In the genomic region with DNA sequence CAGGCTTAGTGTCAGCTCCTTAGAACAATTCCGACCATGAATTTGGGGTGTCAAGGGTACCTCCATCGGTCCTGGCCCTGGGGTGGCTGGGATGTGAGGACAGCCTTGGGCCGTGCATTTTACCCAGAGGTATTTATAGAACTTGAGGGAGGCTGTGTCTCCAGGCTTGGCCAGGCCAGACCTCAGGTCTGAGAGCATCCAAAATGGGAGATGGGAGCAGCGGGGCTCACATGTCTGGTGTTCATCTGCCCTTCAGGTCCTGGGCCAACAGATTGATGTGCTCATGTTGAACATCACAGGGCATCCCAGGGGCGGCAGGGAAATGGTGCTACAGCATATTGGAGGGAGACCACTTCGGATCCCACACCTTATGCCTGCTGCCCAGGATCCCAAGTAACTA, we compare ENCODE assay signal across 20 mouse cellular contexts. TPM values are rescaled to one million over a fixed set of nuclear protein-coding genes. Genes with fewer than 3 reads are reported as not detected.
A peak's percentile ranks its signal among the peaks of the same experiment; 100 is the strongest.
DNase-seq lines count a peak whose midpoint lies in the region; ATAC-seq and TF ChIP-seq lines count a peak whose summit lies in the region.
"Had no signal": no experiment of that assay in that cellular context is flagged by ENCODE, and none has a peak within 500 bp of the region (broad histone marks: within the 10 kb centered on the region; RNA-seq: fewer than 3 reads in every experiment).

No protein-coding gene starts in this region.

- DNase-seq in heart, adult 11 months, result peak; percentile 93
- no peak for DNase-seq in heart, embryonic 10.5 days (ENCODE audit: low spot score)
- no peak for DNase-seq in heart, adult 18-20 months
- no peak for DNase-seq in heart, postnatal 0 days (ENCODE audit: low spot score)
- DNase-seq in heart, adult 9 months (ENCODE audit: low spot score in 2 of 2), result no peak
- no peak for DNase-seq in urinary bladder, postnatal 4 days (ENCODE audit: low spot score in 2 of 2)
- DNase-seq: adrenal gland, adult 2 months; adrenal gland, postnatal 10 days; adrenal gland, postnatal 25 days; cerebellum, adult 11-12 months; cerebellum, adult 2 months; cerebellum, adult 9-10 months; cerebellum, postnatal 10 days; cerebellum, postnatal 25 days had no signal

- no peak for ATAC-seq in heart, embryonic 13.5 days (ENCODE audit: extremely low read depth, insufficient number of reproducible peaks, low FRiP score, low TSS enrichment)
- peak; percentile 13; the same call in 1 of the 2 replicates for ATAC-seq in heart, postnatal 0 days (ENCODE audit: insufficient read depth, low read depth)
- ATAC-seq: forebrain, embryonic 13.5 days; forebrain, embryonic 15.5 days had no signal

- no peaks in the 10 kb centered on the region for H3K27me3 ChIP-seq in heart, embryonic 10.5 days (ENCODE audit: insufficient read depth, poor library complexity, severe bottlenecking)
- no peaks in the 10 kb centered on the region for H3K27me3 ChIP-seq in heart, embryonic 13.5 days (replicated peaks)
- no peaks in the 10 kb centered on the region for H3K27me3 ChIP-seq in heart, postnatal 0 days (ENCODE audit: control insufficient read depth, insufficient read depth, low read length)
- H3K27me3 ChIP-seq: embryonic facial prominence, embryonic 12.5 days; forebrain, embryonic 13.5 days; forebrain, embryonic 15.5 days had no signal

- H3K36me3 ChIP-seq in heart, embryonic 10.5 days, result peaks cover 63% of the 10 kb centered on the region
- peaks cover 80% of the 10 kb centered on the region for H3K36me3 ChIP-seq in heart, embryonic 13.5 days
- peaks cover 34% of the 10 kb centered on the region for H3K36me3 ChIP-seq in heart, postnatal 0 days (replicated peaks; ENCODE audit: control insufficient read depth, insufficient read depth, low read length)
- peaks cover 14% of the 10 kb centered on the region for H3K36me3 ChIP-seq in macrophage (ENCODE audit: inconsistent target)

- no peak for TF ChIP-seq EP300 in heart, postnatal 0 days (IDR thresholded peaks at IDR 0.05; ENCODE audit: low read depth)

- H3K4me3 ChIP-seq in heart, embryonic 10.5 days, result no peak overlapping the region
- no peak overlapping the region for H3K4me3 ChIP-seq in heart, embryonic 13.5 days
- no peak overlapping the region for H3K4me3 ChIP-seq in heart, postnatal 0 days (ENCODE audit: low read depth, low read length)
- no peak overlapping the region for H3K4me3 ChIP-seq in macrophage (ENCODE audit: inconsistent target)
- H3K4me3 ChIP-seq: embryonic facial prominence, embryonic 10.5 days; embryonic facial prominence, embryonic 12.5 days; forebrain, embryonic 13.5 days; forebrain, embryonic 15.5 days had no signal

- peaks cover 90% of the 10 kb centered on the region for H3K79me2 ChIP-seq in macrophage (ENCODE audit: inconsistent target)

- TF ChIP-seq CTCF in heart, postnatal 0 days (IDR thresholded peaks at IDR 0.05; ENCODE audit: low read depth), result no peak

- no peak overlapping the region for H3K4me2 ChIP-seq in heart, embryonic 13.5 days
- no peak overlapping the region for H3K4me2 ChIP-seq in heart, postnatal 0 days (ENCODE audit: low read depth, low read length)
- H3K4me2 ChIP-seq: embryonic facial prominence, embryonic 12.5 days; forebrain, embryonic 13.5 days; forebrain, embryonic 15.5 days had no signal

- WGBS in heart, embryonic 10.5 days, result 82% methylated on average over 6 of the region's 6 CpGs
- 66% methylated on average over 6 of the region's 6 CpGs for WGBS in heart, embryonic 13.5 days
- 57% methylated on average over 6 of the region's 6 CpGs for WGBS in heart, postnatal 0 days
- 93% methylated on average over 5 of the region's 6 CpGs for WGBS in macrophage (ENCODE audit: missing documents)

- H3K9ac ChIP-seq in heart, embryonic 13.5 days, result no peak overlapping the region
- H3K9ac ChIP-seq in heart, postnatal 0 days (replicated peaks; ENCODE audit: low read depth, low read length), result no peak overlapping the region; the same call in 1 of the 2 replicates
- H3K9ac ChIP-seq: embryonic facial prominence, embryonic 12.5 days; forebrain, embryonic 13.5 days; forebrain, embryonic 15.5 days had no signal

- H3K27ac ChIP-seq in heart, embryonic 10.5 days, result no peak overlapping the region; the same call in 1 of the 2 replicates
- H3K27ac ChIP-seq in heart, embryonic 13.5 days (replicated peaks), result 0 out of 2 replicates have a peak overlapping the region, but pooled peaks have one; percentile 15
- H3K27ac ChIP-seq in heart, postnatal 0 days (ENCODE audit: low read depth), result no peak overlapping the region
- H3K27ac ChIP-seq in macrophage, result 0 out of 2 replicates have a peak overlapping the region, but pooled peaks have one; percentile 89
- H3K27ac ChIP-seq: embryonic facial prominence, embryonic 10.5 days; embryonic facial prominence, embryonic 12.5 days; forebrain, embryonic 13.5 days; forebrain, embryonic 15.5 days had no signal

- peaks cover 13% of the 10 kb centered on the region; the same call in 1 of the 2 replicates for H3K4me1 ChIP-seq in heart, embryonic 10.5 days
- H3K4me1 ChIP-seq in heart, embryonic 13.5 days, result peaks cover 31% of the 10 kb centered on the region
- H3K4me1 ChIP-seq in heart, postnatal 0 days (ENCODE audit: control insufficient read depth, insufficient read depth), result peaks cover 5% of the 10 kb centered on the region
- H3K4me1 ChIP-seq: embryonic facial prominence, embryonic 10.5 days; embryonic facial prominence, embryonic 12.5 days; forebrain, embryonic 13.5 days; forebrain, embryonic 15.5 days had no signal

- no peaks in the 10 kb centered on the region for H3K9me3 ChIP-seq in heart, embryonic 10.5 days
- no peaks in the 10 kb centered on the region for H3K9me3 ChIP-seq in heart, embryonic 13.5 days
- no peaks in the 10 kb centered on the region for H3K9me3 ChIP-seq in heart, postnatal 0 days (replicated peaks; ENCODE audit: control insufficient read depth, low read length)
- H3K9me3 ChIP-seq: embryonic facial prominence, embryonic 10.5 days; embryonic facial prominence, embryonic 12.5 days; forebrain, embryonic 13.5 days; forebrain, embryonic 15.5 days had no signal

RNA-seq across cellular contexts. Expression of a gene that starts 18.6 kb away (rescaled TPM):
- 82.8 and 103 TPM in 2 replicates for polyA plus RNA-seq in heart, embryonic 10.5 days (2016; fragmentation: Nextera tagmentation; extraction: Ambion mirVana)
- polyA plus RNA-seq in heart, embryonic 13.5 days (2015; fragmentation: Nextera tagmentation; extraction: Ambion mirVana), result 126 and 154 TPM in 2 replicates
- 10 to 100 TPM; 25.5 to 29.5 TPM for total RNA-seq in heart, adult 18-20 months (2021)
- 50.6 and 53.9 TPM in 2 replicates for total RNA-seq in heart, postnatal 0 days (2014; rRNA removed; ENCODE audit: low replicate concordance)
- polyA plus RNA-seq in heart, postnatal 0 days (2015; fragmentation: Nextera tagmentation; extraction: Ambion mirVana), result 58.3 and 64.3 TPM in 2 replicates
- 10 to 100 TPM in 25 of 26 experiments, 1 to 10 TPM in 1; 3.3 to 96.5 (median 47.3) TPM for total RNA-seq in macrophage (2018; cell fraction: chromatin; rRNA removed)
- 10 to 100 TPM; 25.2 to 59.1 (median 38.7) TPM for total RNA-seq in macrophage (2018; cell fraction: cytosol; rRNA removed)
- 10 to 100 TPM in 25 of 26 experiments, 1 to 10 TPM in 1; 8.6 to 61.0 (median 33.6) TPM for total RNA-seq in macrophage (2018; cell fraction: nucleus; rRNA removed)
- polyA plus RNA-seq in macrophage (2018), result 38.3 to 72.4 TPM (median 41.3 TPM) in 3 replicates

RNA-seq across cellular contexts. Expression of a gene that starts 18.8 kb away (rescaled TPM):
- 23.0 and 26.7 TPM in 2 replicates for polyA plus RNA-seq in heart, embryonic 10.5 days (2016; fragmentation: Nextera tagmentation; extraction: Ambion mirVana)
- 14.5 and 16.3 TPM in 2 replicates for polyA plus RNA-seq in heart, embryonic 13.5 days (2015; fragmentation: Nextera tagmentation; extraction: Ambion mirVana)
- total RNA-seq in heart, adult 18-20 months (2021), result 10 to 100 TPM; 20.5 to 22.3 TPM
- total RNA-seq in heart, postnatal 0 days (2014; rRNA removed; ENCODE audit: low replicate concordance), result 35.0 and 40.7 TPM in 2 replicates
- polyA plus RNA-seq in heart, postnatal 0 days (2015; fragmentation: Nextera tagmentation; extraction: Ambion mirVana), result 6.7 and 7.1 TPM in 2 replicates
- 100 to 1,000 TPM; 236 to 753 (median 362) TPM for total RNA-seq in macrophage (2018; cell fraction: chromatin; rRNA removed)
- total RNA-seq in macrophage (2018; cell fraction: cytosol; rRNA removed), result 100 to 1,000 TPM in 21 of 26 experiments, 10 to 100 TPM in 5; 78.0 to 159 (median 121) TPM
- 100 to 1,000 TPM; 161 to 375 (median 242) TPM for total RNA-seq in macrophage (2018; cell fraction: nucleus; rRNA removed)
- 89.8 to 105 TPM (median 97.3 TPM) in 3 replicates for polyA plus RNA-seq in macrophage (2018)

Comparison
In these comparisons a context has a peak if more than half of its experiments do, and no peak if none do; other contexts are left out.
1. H3K27ac ChIP-seq: peak in heart, embryonic 13.5 days (single experiment) and macrophage (single experiment); none in heart, embryonic 10.5 days (single experiment) and heart, postnatal 0 days (single experiment).